ENCODE assay signal across 21 mouse cellular contexts in genomic region chr13:97080201-97080600, GRCm38 (mm10). TPM values are rescaled to one million over a fixed set of nuclear protein-coding genes. Genes with fewer than 3 reads are reported as not detected.
A peak's percentile ranks its signal among the peaks of the same experiment; 100 is the strongest.
DNase-seq lines count a peak whose midpoint lies in the region.
"Had no signal": no experiment of that assay in that cellular context is flagged by ENCODE, and none has a peak within 500 bp of the region (broad histone marks: within the 10 kb centered on the region; RNA-seq: fewer than 3 reads in every experiment).

No protein-coding gene starts in this region.

- peak; percentile 6 for DNase-seq in layer of hippocampus, adult 9-11 months
- DNase-seq in layer of hippocampus, postnatal 10 days (ENCODE audit: low spot score in 2 of 2): no peak
- DNase-seq in brain, adult 2 months (ENCODE audit: low read depth, low spot score): peak; percentile 93
- peak; percentile 43 for DNase-seq in cerebellum, adult 11 months
- DNase-seq in cerebellum, adult 9-11 months: peak; percentile 70
- no peak for DNase-seq in retina, embryonic 14.5 days (ENCODE audit: low spot score)
- no peak for DNase-seq in left cerebral cortex, postnatal 4 days
- no peak for DNase-seq in retina, postnatal 1 day
- DNase-seq: adrenal gland, postnatal 25 days; forebrain, postnatal 0 days; kidney, adult 11 months; kidney, postnatal 36 days; lung, postnatal 4 days; spleen, adult 18-20 months; thymus, postnatal 14 days had no signal

- intact Hi-C loops in left cerebral cortex, postnatal 4 days (cut with DNase I): no loop called here

RNA-seq across cellular contexts. Expression of gene Fam169a, which starts 13.1 kb away (rescaled TPM):
- total RNA-seq in layer of hippocampus, postnatal 10 days (2021): 10 to 100 TPM; 37.8 to 40.0 TPM
- 10 to 100 TPM; 36.6 to 38.4 TPM for total RNA-seq in left cerebral cortex, postnatal 4 days (2021)

RNA-seq across cellular contexts. Expression of gene Gm6169, which starts 18.8 kb away (rescaled TPM):
- 1 to 10 TPM in 1 of 2 experiments, not detected in 1; 5.7 TPM for total RNA-seq in layer of hippocampus, postnatal 10 days (2021)
- 1 to 10 TPM in 1 of 2 experiments, not detected in 1; 6.2 TPM for total RNA-seq in left cerebral cortex, postnatal 4 days (2021)
- total RNA-seq: forebrain, postnatal 0 days had no signal

RNA-seq across cellular contexts. Expression of gene 1700029F12Rik, which starts 46.0 kb away (rescaled TPM):
- total RNA-seq in layer of hippocampus, postnatal 10 days (2021): not detected
- total RNA-seq in left cerebral cortex, postnatal 4 days (2021): not detected
- total RNA-seq: adrenal gland, postnatal 25 days; forebrain, postnatal 0 days; gastrocnemius, adult 18-20 months; hematopoietic stem cell, adult 5-6 weeks; layer of hippocampus, adult 8-10 months; left cerebral cortex, adult 18-20 months; left cerebral cortex, postnatal 25 days; megakaryocyte-erythroid progenitor cell, adult 5-6 weeks had no signal

RNA-seq across cellular contexts. Expression of gene Gfm2, which starts 57.5 kb away (rescaled TPM):
- 10 to 100 TPM; 26.8 to 32.6 TPM for total RNA-seq in layer of hippocampus, postnatal 10 days (2021)
- total RNA-seq in left cerebral cortex, postnatal 4 days (2021): 10 to 100 TPM; 23.4 to 24.1 TPM

RNA-seq across cellular contexts. Expression of gene Nsa2, which starts 57.5 kb away (rescaled TPM):
- total RNA-seq in layer of hippocampus, postnatal 10 days (2021): 10 to 100 TPM; 74.8 to 77.9 TPM
- total RNA-seq in left cerebral cortex, postnatal 4 days (2021): 10 to 100 TPM; 71.6 to 76.4 TPM

Comparison
In these comparisons a context has a peak if more than half of its experiments do, and no peak if none do; other contexts are left out.
1. DNase-seq: peak in layer of hippocampus, adult 9-11 months (single experiment), brain, adult 2 months (single experiment), cerebellum, adult 11 months (single experiment) and cerebellum, adult 9-11 months (single experiment); none in layer of hippocampus, postnatal 10 days (0 of 2), retina, embryonic 14.5 days (single experiment), left cerebral cortex, postnatal 4 days (single experiment) and retina, postnatal 1 day (single experiment).